Mouse (Mus musculus): Measurements from ENCODE around the gene Impg2. TPM values are rescaled to one million over a fixed set of nuclear protein-coding genes. Genes with fewer than 3 reads are reported as not detected.

Impg2 gene
- polyA plus RNA-seq, 1 experiment from 2014 or later: 0.10 TPM

DNA sequence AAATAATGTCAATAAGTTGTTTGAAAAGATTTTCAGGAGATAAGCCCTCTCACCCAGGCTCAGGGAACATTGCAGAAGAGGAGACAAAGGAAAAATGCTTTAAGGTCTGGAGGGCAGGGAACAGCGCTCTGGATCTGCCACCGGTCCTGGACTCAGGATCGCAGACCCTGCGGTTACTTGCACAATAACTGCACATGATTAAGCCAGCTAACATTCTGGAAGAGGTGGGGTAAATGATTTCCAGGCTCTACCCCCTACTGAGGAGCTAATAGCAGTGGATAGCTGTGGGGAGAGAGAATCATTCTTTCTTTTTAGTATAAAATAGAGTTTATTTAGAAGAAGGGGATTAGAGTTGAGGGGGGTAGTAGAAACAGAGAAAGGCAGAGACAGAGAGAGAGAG is 103.5 kb downstream of the Impg2 start:
- Histone ChIP-seq H3K4me2 (replicated peaks) (no peak overlapping the region), H3K9ac (no peak overlapping the region), H3K36me3 (no peaks in the 10 kb centered on the region), H3K9me3 (no peaks in the 10 kb centered on the region), H3K27ac (no peak overlapping the region), H3K4me3 (no peak overlapping the region), H3K4me1 (peaks cover 8% of the 10 kb centered on the region; the same call in 1 of the 2 replicates), H3K27me3 (peaks cover 9% of the 10 kb centered on the region)
- ATAC-seq (ENCODE audit: low FRiP score, low read depth): no peak
- 32% methylated on average over 4 of the region's 4 CpGs for whole genome bisulfite sequencing

DNA sequence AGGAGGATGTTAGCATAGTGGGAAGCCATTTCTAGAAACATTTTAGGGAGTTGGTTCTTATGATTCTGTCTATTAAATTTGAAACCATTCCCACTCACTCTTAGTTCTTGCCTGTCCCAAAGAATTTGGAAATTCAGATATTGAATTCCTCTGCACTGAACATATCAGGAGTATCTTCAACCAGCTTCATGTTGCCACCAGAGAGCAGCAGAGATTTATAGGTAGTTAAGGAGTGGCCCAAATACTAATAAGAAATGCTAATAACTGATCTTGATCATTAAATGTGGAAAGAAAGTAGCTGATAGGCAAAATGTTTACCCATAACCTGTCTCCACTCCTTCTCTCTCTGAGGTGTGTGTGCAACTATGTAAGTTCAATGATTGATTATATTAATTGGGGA is 107.2 kb downstream of the Impg2 start:
- Histone ChIP-seq H3K27me3 (0 out of 2 replicates have a peak, but pooled peaks cover 3% of the 10 kb centered on the region), H3K4me3 (no peak overlapping the region), H3K36me3 (no peaks in the 10 kb centered on the region), H3K27ac (no peak overlapping the region), H3K4me2 (replicated peaks) (no peak overlapping the region), H3K9me3 (no peaks in the 10 kb centered on the region), H3K9ac (no peak overlapping the region), H3K4me1 (no peaks in the 10 kb centered on the region)
- ATAC-seq (ENCODE audit: low FRiP score, low read depth): no peak

Other genes starting within 250 kb of the Impg2 start
- gene Rpl24, start 238.0 kb upstream of the Impg2 start, polyA plus RNA-seq (2015; fragmentation: Nextera tagmentation; extraction: Ambion mirVana): 780 and 782 TPM in 2 replicates
- gene Zbtb11, start 230.4 kb upstream of the Impg2 start, polyA plus RNA-seq (2015; fragmentation: Nextera tagmentation; extraction: Ambion mirVana): 21.4 and 23.0 TPM in 2 replicates
- gene Pcnp, start 174.6 kb upstream of the Impg2 start, polyA plus RNA-seq (2015; fragmentation: Nextera tagmentation; extraction: Ambion mirVana): 264 and 269 TPM in 2 replicates
- gene Trmt10c, start 166.5 kb upstream of the Impg2 start, polyA plus RNA-seq (2015; fragmentation: Nextera tagmentation; extraction: Ambion mirVana): 28.0 and 28.6 TPM in 2 replicates
- 46.6 and 47.5 TPM in 2 replicates for gene Senp7, start 156.0 kb upstream of the Impg2 start, polyA plus RNA-seq (2015; fragmentation: Nextera tagmentation; extraction: Ambion mirVana)

All from limb, embryonic 13.5 days (tissue).